Mouse (Mus musculus): ENCODE results near the gene Cylc2. TPM values are rescaled to one million over a fixed set of nuclear protein-coding genes. Genes with fewer than 3 reads are reported as not detected.

Cylc2 gene
- polyA plus RNA-seq (2012; rRNA removed): not detected in 2 replicates

GRCm38 (mm10) chr4:51216378-51216777 lies at the start of gene Cylc2:
Gene Cylc2, plus strand, starts transcription at chr4:51216678.

